Mouse (Mus musculus): ENCODE results near the gene Peak1. TPM values are rescaled to one million over a fixed set of nuclear protein-coding genes. Genes with fewer than 3 reads are reported as not detected.

Gene Peak1
- polyA plus RNA-seq, 1 experiment from 2014 or later, result 2.6 TPM

DNA sequence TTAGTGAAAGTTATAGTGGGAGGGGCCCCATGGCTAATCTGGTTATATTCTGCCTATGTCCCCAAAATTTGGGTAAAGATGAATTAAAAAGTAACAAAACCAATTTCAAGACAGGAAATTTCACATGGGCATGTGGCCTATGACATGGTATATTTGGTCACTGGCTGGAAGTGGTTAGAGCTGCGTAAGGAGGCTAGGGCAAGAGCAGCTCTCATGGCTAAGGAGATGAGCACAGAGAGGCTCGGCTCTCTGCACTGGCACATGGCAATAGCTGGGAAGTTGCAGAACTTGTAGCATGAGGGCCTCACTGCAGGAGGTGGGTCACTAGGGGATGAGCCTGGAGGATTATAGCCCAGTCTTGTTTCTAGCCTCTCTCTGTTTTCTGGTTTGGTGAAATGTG is 199.0 kb downstream of the Peak1 start:
- no peak overlapping the region for H3K4me2 ChIP-seq (ENCODE audit: low read depth, low read length)
- H3K9me3 ChIP-seq (ENCODE audit: low read length), result no peaks in the 10 kb centered on the region
- WGBS (ENCODE audit: insufficient replicate concordance), result 63% methylated on average over 2 of the region's 2 CpGs
- ATAC-seq, result no peak
- DNase-seq, result no peak
- H3K9ac ChIP-seq (replicated peaks), result no peak overlapping the region
- TF ChIP-seq EP300 (IDR thresholded peaks at IDR 0.05; ENCODE audit: low read depth) (no peak), CTCF (IDR thresholded peaks at IDR 0.05; ENCODE audit: low read depth) (no peak)
- H3K27me3 ChIP-seq (ENCODE audit: insufficient read depth, low read length), result no peaks in the 10 kb centered on the region
- H3K27ac ChIP-seq (ENCODE audit: low read depth), result no peak overlapping the region
- no peaks in the 10 kb centered on the region for H3K4me1 ChIP-seq (ENCODE audit: insufficient read depth)
- no peak overlapping the region for H3K4me3 ChIP-seq (ENCODE audit: low read depth, low read length)
- no peaks in the 10 kb centered on the region for H3K36me3 ChIP-seq (replicated peaks; ENCODE audit: insufficient read depth, low read length)

DNA sequence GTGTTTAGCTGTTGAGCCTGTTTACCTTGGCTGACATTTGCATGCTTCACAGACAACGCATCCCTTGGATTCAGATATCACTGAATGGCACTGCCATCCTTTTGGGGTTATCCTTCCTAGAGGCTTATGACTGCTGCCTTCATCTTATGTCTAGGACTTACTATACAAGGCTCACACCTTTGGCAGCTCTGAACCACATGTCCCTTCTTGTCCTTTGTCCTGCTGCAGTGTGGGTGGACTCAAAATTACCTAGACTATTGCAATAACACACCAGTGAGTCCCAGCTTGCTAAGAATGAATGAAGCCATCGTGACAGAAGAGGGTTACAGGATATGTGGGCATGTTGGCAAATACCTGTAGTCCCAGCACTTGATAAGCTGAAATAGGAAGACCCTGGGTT is 199.8 kb downstream of the Peak1 start:
- Histone ChIP-seq H3K9ac (replicated peaks) (no peak overlapping the region), H3K9me3 (ENCODE audit: low read length) (no peaks in the 10 kb centered on the region), H3K4me2 (ENCODE audit: low read depth, low read length) (no peak overlapping the region), H3K36me3 (replicated peaks; ENCODE audit: insufficient read depth, low read length) (no peaks in the 10 kb centered on the region), H3K4me1 (ENCODE audit: insufficient read depth) (no peaks in the 10 kb centered on the region), H3K27ac (ENCODE audit: low read depth) (no peak overlapping the region), H3K4me3 (ENCODE audit: low read depth, low read length) (no peak overlapping the region), H3K27me3 (ENCODE audit: insufficient read depth, low read length) (no peaks in the 10 kb centered on the region)
- TF ChIP-seq CTCF (IDR thresholded peaks at IDR 0.05; ENCODE audit: low read depth), result no peak
- no peak for TF ChIP-seq EP300 (IDR thresholded peaks at IDR 0.05; ENCODE audit: low read depth)
- ATAC-seq, result no peak
- 77% methylated on average over 2 of the region's 2 CpGs for whole genome bisulfite sequencing (ENCODE audit: insufficient replicate concordance)
- no peak for DNase-seq

DNA sequence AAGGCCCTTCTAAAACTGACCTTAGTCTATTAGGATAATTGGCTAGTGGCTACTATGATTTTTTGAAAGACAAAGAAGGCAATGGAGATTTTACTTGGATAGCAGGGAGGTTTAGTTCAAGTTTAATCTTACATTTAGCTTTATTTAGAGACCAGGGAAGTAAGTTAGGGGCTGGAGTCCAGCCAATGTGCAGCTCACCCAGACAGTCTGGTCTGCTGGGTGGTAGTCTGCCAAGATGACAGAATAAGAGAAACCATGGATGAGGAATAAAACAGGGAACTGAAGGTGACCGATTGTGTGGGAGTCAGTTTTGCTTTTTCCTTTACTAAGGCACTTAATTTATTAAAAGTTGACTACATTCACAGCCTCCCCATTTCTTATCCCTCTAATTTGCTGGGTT is 200.5 kb downstream of the Peak1 start:
- Histone ChIP-seq H3K36me3 (replicated peaks; ENCODE audit: insufficient read depth, low read length) (no peaks in the 10 kb centered on the region), H3K27me3 (ENCODE audit: insufficient read depth, low read length) (no peaks in the 10 kb centered on the region), H3K9ac (replicated peaks) (no peak overlapping the region), H3K9me3 (ENCODE audit: low read length) (no peaks in the 10 kb centered on the region), H3K27ac (ENCODE audit: low read depth) (no peak overlapping the region), H3K4me1 (ENCODE audit: insufficient read depth) (no peaks in the 10 kb centered on the region), H3K4me2 (ENCODE audit: low read depth, low read length) (no peak overlapping the region), H3K4me3 (ENCODE audit: low read depth, low read length) (no peak overlapping the region)
- 69% methylated on average over 1 of the region's 1 CpGs for WGBS (ENCODE audit: insufficient replicate concordance)
- ATAC-seq, result no peak
- no peak for TF ChIP-seq CTCF (IDR thresholded peaks at IDR 0.05; ENCODE audit: low read depth)
- TF ChIP-seq EP300 (IDR thresholded peaks at IDR 0.05; ENCODE audit: low read depth), result no peak
- no peak for DNase-seq

DNA sequence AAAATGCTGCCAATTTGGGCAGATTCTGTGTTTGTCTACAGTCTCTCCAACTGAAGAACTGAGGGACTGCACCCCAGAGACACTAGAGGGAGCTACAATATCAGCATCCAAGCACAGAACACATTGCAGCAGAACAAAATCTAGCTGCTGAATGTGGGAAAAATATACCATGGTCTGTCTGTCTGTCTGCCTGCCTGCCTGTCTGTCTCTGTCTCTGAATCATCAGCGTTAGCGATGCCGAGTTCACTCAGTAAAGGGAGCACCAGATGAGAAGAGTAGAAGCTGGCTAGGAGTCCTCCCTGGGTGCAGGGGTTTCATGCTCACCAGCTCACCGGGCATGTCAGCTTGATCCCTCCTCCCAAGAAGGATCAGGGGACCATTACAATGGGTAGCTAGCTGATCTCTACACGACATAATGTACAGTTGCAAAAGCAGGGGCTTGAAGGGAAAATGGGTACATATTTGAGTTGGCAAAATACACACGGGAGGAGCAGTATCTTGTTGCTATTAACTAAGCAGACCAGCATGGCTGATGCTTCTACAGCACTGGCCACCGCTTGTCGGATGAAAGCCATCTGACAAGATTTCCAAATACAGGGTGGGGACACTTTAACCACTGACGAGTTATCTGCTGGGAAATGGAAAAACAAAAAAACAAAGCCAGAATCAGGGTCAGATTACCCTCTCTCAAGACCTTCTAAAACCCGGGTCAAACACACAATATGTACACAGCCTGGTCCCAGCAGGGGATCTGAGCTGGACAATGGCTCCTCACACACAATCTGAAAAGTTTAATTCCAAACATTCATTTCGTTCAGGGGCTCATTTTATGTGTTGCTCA is 204.2 kb downstream of the Peak1 start:
- Histone ChIP-seq H3K4me1 (ENCODE audit: insufficient read depth) (no peaks in the 10 kb centered on the region), H3K9me3 (ENCODE audit: low read length) (no peaks in the 10 kb centered on the region), H3K4me2 (ENCODE audit: low read depth, low read length) (no peak overlapping the region), H3K27ac (ENCODE audit: low read depth) (no peak overlapping the region), H3K36me3 (replicated peaks; ENCODE audit: insufficient read depth, low read length) (no peaks in the 10 kb centered on the region), H3K9ac (replicated peaks) (no peak overlapping the region), H3K27me3 (ENCODE audit: insufficient read depth, low read length) (no peaks in the 10 kb centered on the region), H3K4me3 (ENCODE audit: low read depth, low read length) (no peak overlapping the region)
- WGBS (ENCODE audit: insufficient replicate concordance), result 45% methylated on average over 11 of the region's 11 CpGs
- TF ChIP-seq CTCF (IDR thresholded peaks at IDR 0.05; ENCODE audit: low read depth), result peak; percentile 83
- TF ChIP-seq EP300 (IDR thresholded peaks at IDR 0.05; ENCODE audit: low read depth), result no peak
- DNase-seq (peak; percentile 32), ATAC-seq (no peak)

DNA sequence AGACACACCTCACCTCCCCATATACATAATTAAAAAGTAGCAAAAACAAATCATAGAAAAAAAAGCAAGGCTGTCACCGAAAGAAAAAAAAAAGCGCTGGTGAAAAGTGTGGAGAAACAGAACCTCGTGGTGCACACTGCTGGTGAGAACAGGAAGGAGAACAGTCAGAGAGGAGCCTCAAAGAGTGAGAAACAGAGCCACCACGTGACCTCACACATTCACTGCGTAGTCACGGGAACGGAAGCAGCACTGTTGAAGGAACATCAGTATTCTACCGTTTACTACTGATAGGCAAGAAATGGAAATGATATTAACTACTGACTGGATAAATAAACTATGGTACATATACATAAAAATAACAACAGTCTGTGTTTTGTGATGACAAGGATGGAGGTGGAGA is 209.1 kb downstream of the Peak1 start:
- no peak for TF ChIP-seq CTCF (IDR thresholded peaks at IDR 0.05; ENCODE audit: low read depth)
- no peak for TF ChIP-seq EP300 (IDR thresholded peaks at IDR 0.05; ENCODE audit: low read depth)
- DNase-seq (no peak), ATAC-seq (no peak)
- Histone ChIP-seq H3K27me3 (ENCODE audit: insufficient read depth, low read length) (no peaks in the 10 kb centered on the region), H3K4me2 (ENCODE audit: low read depth, low read length) (no peak overlapping the region), H3K9ac (replicated peaks) (no peak overlapping the region), H3K27ac (ENCODE audit: low read depth) (no peak overlapping the region), H3K9me3 (ENCODE audit: low read length) (no peaks in the 10 kb centered on the region), H3K4me3 (ENCODE audit: low read depth, low read length) (no peak overlapping the region), H3K4me1 (ENCODE audit: insufficient read depth) (no peaks in the 10 kb centered on the region), H3K36me3 (replicated peaks; ENCODE audit: insufficient read depth, low read length) (0 out of 2 replicates have a peak, but pooled peaks cover 3% of the 10 kb centered on the region)
- 69% methylated on average over 8 of the region's 8 CpGs for WGBS (ENCODE audit: insufficient replicate concordance)

DNA sequence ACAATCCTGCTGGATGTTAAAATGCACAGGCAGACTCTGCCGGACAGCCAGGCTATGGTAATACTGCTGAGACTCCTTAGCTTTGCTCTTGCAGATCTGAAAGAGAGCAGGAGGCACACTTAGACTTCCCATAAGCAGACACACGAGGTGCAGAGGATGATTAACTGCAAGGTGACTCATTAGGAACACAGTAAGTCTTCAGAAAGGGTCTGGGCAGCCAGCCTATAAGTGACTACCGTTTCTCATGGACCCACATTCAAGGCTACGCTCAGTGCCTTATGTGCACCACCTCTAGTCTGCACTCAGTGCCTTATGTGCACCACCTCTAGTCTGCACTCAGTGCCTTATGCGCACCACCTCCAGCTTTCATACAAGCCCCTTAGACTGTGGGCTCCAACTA is 210.4 kb downstream of the Peak1 start:
- 0 out of 2 replicates have a peak, but pooled peaks cover 3% of the 10 kb centered on the region for H3K36me3 ChIP-seq (replicated peaks; ENCODE audit: insufficient read depth, low read length)
- H3K9ac ChIP-seq (replicated peaks), result no peak overlapping the region
- TF ChIP-seq EP300 (IDR thresholded peaks at IDR 0.05; ENCODE audit: low read depth) (no peak), CTCF (IDR thresholded peaks at IDR 0.05; ENCODE audit: low read depth) (no peak)
- H3K9me3 ChIP-seq (ENCODE audit: low read length), result no peaks in the 10 kb centered on the region
- no peaks in the 10 kb centered on the region for H3K4me1 ChIP-seq (ENCODE audit: insufficient read depth)
- ATAC-seq (no peak), DNase-seq (no peak)
- no peak overlapping the region for H3K4me2 ChIP-seq (ENCODE audit: low read depth, low read length)
- no peak overlapping the region for H3K4me3 ChIP-seq (ENCODE audit: low read depth, low read length)
- no peak overlapping the region for H3K27ac ChIP-seq (ENCODE audit: low read depth)
- no peaks in the 10 kb centered on the region for H3K27me3 ChIP-seq (ENCODE audit: insufficient read depth, low read length)
- 65% methylated on average over 5 of the region's 5 CpGs for WGBS (ENCODE audit: insufficient replicate concordance)

Measured in liver, postnatal 0 days (tissue).